Mouse (Mus musculus): ENCODE data around the gene Tshr. TPM values are rescaled to one million over a fixed set of nuclear protein-coding genes. Genes with fewer than 3 reads are reported as not detected.

Tshr gene
- polyA plus RNA-seq (2012; rRNA removed), result 0.23 and 0.24 TPM in 2 replicates

GRCm38 (mm10) chr12:91384281-91385017 is at the start of gene Tshr, which contains the start of gene Cep128:
Gene Tshr (plus strand): TSS chr12:91384563.
Gene Cep128 (minus strand): TSS chr12:91384409.

GRCm38 (mm10) chr12:91589847-91590690 is 205.7 kb downstream of the Tshr start, which contains the start of gene Gtf2a1:
Gene Gtf2a1 (minus strand): TSS chr12:91590487.

Other genes with a start within 250 kb of the Tshr start
- gene Cep128, start 154 bp upstream of the Tshr start, polyA plus RNA-seq (2012; rRNA removed), result 0.47 and 0.76 TPM in 2 replicates
- 3.9 and 4.9 TPM in 2 replicates for gene Gtf2a1, start 205.9 kb downstream of the Tshr start, polyA plus RNA-seq (2012; rRNA removed)

Data from stomach, adult 2 months (tissue).